Mouse (Mus musculus): Measurements from ENCODE around the gene Gimap8.

Gimap8 gene

DNA sequence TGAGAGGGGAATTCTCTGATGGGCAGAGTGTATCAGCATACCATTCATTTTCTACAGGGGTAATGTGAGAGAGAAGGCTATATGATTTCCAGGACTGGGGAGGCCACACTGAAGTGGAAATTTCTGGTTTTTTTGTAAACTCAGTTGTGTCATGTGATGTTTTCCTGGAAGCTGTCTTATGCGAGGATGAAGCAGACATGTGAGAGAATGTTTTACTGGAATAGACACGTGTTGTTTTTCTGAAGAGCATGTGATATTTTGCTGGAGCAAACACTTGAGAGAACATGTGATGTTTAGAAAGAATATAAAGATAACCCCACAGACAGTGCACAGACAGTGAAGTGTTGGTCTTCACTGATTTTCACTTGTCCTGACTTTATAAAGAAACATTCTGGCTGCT, 8.5 kb upstream of the Gimap8 start:
- no peak for DNase-seq

DNA sequence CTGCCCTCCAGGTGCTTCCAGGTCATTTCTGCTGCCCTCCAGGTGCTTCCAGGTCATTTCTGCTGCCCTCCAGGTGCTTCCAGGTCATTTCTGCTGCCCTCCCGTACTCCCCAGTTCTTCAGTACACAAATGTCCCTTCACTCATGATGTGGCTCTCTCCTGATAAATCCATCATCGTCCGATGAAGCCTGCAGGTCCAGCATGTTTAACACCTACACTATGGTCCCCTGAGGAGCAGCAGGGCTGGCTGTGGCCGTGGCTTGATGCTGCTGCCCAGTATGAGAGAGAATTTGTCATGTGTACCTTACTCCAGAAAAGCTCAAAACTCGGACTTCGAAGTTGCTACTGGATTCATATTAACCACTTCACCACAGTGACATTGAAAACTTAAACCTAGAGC, 5.6 kb upstream of the Gimap8 start:
- no peak for DNase-seq

DNA sequence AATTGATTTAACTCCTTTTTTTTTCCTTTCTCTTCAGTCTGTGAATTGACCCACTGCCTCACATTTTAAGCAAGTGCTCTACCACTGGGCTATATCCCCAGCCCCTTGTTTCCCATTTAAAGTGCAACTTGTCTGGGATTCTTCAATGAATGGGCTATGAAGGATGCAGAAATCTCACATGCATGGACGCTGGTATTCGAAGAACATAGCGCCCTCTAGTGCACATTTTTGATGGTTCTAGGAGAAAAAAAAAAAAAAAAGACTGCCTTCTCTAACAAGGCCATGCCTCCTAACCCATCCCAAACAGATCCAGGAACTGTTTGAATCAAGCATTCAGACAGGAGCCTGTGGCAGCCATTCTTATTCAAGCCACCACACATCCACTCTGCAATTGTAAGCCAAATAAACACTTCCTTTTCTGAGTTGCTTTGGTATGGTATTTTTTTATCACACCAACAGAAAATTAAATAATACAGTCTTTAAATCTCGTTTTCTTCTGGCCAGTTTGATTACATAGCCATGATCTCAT, 4.2 kb upstream of the Gimap8 start:
- peak; percentile 39 to 58 for DNase-seq

DNA sequence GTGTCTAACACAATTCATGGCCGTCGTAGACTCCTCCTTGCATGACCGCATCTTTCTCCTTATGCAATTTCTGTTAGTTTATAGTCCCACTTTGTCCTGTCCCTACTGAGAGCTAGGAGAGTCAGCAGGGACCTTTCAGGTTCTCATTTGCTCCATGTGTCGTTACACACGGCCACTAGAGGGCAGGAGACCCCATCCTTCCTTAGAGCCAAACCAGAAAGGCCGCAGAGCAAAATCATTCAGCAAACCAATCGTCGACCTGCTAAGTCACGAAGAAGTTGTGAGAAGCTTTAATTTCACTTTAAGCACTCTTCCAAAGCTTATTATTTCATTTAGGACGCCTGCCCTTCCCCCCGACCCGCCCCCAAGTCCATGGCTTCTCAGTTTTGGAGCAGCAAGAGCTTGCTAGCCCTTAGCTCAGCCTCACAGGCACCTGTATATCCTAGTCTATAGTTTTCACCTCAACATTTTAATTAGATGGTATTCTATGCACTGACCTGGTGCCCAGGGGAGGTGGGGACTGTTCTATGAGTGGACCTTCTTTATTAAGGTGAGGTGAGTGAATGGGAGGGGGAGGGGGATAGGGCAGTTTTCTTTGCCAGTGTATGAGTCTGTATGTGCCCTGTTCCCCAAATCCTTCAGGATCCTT, 1.2 kb upstream of the Gimap8 start:
- DNase-seq, result peak; percentile 66 to 67

DNA sequence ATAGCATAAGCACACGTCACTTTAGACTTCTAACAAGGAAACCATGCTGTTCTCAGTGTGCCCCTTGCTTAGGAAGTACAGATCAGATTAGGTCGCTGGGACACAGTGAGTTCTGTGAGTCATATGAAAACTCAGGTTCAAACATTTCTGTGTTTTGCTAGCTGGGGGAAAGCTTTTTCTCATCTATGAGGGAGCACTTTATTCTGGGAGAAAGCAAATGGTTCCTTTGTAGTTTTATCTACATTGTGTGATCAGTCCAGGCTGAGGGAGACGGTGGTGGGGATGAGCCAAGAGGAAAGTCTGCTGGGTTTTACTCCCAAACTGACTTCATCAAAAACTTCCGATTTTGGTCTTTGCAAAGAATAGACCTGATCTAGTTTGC, 734 bp upstream of the Gimap8 start:
- DNase-seq, result no peak

DNA sequence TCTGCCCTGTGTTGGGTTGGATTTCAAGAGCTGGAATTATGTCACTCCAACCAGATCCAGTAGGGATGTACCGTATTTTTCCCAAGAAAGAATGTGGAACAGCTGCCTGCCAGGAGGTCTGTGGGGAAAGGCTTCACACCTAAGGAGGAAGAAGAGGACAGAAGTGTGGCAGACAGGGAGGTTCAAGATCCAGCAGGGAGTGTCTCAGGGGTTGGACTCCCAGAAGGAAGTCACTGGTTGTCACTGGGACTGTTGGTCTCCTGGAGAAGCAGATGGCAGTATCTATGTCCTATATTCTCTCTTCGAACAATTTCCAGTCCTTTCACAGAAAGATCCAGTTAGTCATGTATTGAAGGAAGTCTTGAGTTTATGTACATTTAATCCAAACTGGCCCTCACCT, 577 bp downstream of the Gimap8 start:
- DNase-seq, result no peak

DNA sequence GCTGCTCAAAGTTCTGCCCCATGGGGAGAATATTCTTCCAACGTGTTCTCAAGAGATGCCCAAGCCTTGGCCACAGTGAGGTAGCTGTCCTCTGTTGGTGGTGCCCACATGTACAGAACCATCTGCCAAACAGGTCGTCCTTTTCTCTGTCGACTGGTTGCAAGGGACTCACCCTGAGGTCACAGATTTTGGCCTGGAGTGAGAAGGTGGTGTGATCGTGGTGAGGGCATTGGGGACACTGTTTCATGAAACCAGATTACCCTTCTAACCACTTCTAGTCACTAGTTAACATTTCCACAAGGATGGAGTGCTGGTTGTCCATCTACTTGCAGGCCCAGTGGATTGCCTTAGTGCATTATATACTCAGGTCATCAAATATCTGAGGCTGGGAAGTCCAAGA, 1.7 kb downstream of the Gimap8 start:
- no peak for DNase-seq

DNA sequence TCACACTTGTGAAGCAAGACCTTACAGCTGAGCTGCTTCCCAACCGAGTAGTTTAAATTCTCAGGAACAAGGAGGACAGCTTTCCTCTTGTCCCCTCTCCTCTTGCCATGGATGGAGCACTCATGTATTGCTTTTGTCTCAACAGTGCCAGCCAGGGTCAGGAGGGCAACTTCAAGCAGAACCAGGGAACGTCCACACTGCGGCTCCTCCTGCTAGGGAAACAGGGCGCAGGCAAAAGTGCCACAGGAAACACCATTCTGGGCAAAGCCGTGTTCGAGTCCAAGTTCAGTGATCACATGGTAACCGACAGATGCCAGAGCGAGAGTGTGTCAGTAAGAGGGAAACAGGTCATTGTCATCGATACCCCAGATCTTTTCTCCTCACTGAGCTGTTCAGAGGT, 3.0 kb downstream of the Gimap8 start:
- DNase-seq, result no peak

DNA sequence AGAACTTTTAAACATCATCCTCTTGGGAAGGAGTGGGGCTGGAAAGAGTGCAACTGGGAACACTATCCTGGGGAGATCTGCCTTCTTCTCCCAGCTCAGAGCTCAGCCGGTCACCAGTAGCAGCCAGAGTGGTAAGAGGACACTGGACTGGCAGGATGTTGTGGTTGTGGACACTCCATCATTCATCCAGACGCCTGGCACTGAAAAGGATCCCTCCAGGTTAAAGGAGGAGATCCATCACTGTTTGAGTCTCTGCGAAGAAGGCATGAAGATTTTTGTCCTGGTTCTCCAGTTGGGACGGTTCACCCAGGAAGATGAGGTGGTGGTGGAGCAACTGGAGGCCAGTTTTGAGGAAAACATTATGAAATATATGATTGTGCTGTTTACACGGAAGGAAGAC, 11.7 kb downstream of the Gimap8 start:
- no peak for DNase-seq

DNA sequence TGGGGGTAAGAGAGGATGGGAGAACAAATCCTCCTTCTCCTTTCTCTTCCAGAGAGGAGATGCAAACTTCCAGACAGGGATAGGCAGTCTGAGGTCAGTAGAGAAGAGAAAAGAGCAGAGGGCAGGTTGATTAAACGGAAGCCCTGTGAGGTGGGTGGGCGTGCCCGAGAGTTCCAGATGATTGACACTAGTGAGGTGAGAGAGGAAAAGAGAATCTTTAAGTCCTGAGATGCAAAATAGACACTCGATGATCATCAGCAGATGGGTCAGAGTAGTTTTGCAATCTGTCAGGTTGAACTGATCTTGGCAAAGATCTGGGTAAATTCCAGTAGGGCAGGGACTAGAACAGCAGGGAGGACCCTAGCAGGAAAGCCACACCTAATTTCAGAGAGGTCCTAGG, 17.7 kb downstream of the Gimap8 start:
- DNase-seq, result no peak

DNA sequence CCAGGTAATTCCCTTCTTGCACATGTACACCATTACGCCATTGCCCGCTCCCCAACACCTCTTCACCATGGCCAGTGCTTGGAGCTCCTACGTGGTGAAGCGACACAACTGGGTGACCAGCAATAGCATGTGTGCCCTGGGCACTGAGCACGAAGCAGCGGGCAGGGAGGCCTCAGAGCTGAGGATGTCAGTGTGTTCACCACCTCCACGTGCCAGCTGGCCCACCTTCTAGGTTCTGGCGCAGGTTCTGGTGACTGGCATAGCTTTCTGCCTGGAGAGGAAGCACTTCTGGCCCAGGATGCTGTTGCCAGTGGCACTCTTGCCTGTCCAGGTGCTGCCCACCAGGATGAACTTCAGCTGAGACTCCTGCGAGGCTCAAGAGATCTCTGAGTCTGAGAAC, 18.4 kb downstream of the Gimap8 start:
- no peak for DNase-seq

DNA sequence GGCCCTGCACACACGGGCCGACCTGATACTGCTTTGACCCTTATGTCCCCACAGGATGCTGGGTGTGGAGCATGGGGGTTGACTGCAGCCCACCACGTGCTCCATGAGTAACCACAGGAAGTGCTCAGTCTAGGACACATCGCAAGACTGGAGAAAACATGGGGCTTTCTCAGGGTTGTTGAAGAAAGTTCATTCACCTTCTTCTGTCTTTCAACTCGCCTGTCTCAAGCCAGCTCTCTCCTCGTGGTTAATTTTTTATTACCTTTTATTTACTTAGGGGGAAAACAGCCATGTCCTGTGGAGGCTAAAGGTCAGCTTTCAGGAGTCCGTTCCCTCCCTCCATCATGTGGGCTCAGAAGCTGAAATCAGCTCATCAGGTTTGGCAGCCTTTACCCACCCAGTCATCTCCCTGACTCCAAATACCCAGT, 19.1 kb downstream of the Gimap8 start:
- no peak for DNase-seq

DNA sequence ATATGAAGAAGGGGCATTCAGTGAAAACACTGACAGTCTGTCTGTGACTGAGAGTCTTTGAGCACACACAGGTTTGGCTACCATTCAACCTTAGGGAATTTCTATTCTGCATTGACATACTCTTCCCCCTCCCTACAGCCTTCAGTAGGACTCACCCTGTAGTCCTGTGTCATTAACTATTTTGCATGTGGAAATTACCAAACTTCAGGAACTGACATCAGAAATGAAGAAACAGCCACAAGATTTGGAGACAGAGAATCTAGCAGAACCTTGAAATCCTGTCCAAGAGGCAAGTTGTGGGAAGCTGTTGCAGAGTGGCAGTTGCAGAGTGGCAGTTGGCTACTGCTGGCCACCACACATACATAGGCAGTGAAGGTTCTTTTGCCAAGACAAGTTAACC, 21.0 kb downstream of the Gimap8 start:
- no peak for DNase-seq

DNA sequence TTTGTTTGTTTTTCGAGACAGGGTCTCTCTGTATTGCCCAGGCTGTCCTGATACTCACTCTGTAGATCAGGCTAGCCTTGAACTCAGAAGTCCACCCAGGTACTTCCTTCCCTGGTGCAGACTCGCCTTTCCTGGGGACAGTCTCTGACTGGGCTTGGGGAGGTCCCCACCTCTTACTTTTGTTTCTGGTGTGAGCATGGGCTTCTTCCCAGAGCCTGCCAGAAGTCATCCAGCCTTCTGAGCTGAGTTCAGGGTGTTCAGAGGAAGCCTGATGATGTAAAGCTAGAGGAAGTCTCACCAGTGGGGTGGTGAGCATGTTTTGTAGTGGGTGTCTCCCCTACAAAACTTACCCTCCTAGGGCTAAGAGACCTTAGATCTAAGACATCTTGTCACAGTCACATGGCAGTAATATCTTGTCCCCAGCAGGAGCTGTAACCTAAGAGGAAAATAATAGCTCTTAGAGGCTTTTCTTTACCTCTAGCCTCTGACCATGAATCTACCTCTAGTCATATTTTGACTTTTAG, 22.5 kb downstream of the Gimap8 start:
- no peak for DNase-seq

DNA sequence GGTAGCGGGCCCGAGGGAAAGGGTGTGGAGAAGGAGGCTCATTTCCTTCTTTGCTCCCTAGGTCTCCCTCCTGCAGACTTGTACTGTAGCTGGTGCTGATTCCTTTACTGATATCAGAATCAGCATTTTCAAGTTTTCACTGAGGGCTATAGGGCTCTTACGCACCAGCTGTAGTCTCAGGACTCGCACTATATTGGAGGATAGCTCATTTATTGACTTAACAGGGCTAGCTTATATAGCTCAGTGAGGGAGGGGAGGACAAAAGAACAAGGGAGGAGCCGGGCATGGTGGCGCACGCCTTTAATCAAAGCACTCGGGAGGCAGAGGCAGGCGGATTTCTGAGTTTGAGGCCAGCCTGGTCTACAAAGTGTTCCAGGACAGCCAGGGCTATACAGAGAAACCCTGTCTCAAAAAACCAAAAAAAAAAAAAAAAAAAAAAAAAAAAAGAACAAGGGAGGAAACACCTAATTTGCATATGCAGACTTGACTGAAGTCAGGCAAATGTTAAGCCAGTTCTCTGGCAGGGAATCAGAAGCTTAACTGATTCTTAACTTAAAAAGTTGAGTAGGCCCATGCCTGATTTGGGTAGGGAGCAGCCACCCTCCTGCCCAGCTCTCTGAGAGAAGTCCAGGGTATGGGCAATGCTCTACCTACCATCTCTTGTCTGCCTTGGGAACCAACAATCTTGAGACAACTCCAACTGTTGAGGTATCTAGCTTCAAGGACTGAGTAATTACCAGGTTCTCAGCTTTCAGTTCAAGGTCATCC, 27.4 kb downstream of the Gimap8 start:
- DNase-seq, result no peak

DNA sequence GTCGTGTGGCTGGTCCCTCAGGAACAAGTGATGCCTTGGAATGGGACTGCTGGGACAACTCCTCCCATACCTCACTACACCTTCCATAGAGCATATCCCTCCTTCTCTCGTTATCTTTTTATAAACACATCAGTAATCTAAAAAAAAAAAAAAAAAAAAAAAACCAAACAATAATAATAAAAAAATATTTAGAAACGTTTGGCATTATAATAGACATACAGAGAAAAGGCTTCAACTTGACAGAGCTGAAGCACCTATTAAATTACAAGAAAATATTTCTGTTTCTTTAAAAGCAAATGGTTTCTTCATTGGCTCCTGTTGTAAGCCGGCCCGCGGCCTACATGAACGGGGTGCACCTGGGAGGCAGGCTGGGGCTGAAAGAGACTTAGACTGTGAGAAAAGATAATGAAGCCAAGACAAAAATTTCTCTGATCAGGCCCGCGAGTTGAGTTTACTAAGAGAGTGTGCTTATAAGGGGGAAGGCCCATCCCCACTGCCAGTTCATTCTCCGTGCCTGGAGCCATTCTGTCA, 28.4 kb downstream of the Gimap8 start:
- no peak for DNase-seq

DNA sequence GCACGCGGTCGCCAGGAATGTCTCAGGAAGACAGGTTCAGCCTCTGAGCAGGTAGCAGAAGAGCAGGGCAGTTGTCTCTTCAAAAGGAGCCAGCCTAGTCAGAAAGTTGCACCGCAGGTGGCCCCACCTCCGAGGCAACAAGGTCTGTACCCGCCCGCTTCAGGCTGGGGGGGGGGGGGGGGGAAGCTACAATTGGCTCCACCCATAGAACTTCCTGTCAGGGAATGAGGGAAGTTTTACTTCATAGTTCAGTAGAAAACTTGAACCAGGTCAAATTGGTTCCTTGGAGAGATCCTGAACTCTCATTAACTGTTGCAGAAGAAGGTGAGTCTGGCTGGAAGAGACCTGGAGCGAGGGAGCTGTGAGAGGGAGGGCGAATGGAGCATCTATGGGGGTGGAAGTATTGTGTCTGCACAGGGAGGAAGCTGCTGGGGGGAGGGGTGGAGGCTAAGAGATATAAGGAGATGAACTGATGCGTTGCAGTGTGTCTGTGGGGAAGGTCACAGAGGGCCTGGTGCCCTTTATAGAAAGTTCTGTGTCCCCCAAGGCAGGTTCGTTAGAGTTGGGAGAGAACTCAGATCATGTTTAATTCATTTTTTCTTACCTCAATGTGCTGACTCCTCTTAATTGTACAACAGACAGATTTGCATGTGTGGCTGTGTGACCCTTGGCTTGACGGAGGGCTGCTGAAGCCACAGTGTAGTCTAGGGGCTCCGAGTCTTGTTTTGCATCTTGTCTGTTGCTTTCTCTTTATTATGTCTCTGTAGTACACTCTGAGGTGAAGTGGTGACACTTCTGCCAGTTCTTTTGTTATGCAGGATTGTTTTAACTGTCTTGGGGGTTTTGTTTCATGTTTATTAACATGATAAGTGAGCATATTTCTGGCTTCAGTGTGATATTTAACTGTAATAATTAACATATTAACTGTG, 29.2 kb downstream of the Gimap8 start, which contains the start of gene Gimap9:
Gene Gimap9 (plus strand): TSS at position 199 of the 929 bp plus-strand sequence.
- DNase-seq, result no peak

DNA sequence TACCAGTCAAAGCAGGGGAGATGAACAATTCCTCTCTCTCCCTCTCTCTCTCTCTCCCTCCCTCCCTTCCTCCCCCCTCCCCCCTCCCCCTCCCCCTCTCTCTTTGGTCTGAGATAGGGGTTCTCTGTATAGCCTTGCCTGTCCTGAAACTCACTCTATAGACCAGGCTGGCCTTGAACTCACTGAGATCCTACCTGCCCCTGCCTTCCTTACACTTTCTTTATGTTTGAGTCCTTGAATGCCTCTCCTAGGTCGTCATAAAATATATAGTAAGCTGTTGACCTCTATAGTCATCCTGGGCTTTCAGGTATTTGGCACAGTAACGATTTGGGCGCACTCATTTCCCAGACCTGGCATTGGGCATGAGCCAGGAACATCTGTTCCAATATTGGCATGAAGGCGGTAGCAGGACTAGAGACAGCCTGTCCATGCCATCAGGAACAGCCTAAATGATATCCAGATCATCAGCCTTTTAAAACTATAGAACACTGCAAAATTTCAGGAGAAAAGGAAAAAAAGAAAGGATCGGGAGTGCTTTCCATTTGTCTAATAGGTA, 29.9 kb downstream of the Gimap8 start:
- DNase-seq, result no peak

DNA sequence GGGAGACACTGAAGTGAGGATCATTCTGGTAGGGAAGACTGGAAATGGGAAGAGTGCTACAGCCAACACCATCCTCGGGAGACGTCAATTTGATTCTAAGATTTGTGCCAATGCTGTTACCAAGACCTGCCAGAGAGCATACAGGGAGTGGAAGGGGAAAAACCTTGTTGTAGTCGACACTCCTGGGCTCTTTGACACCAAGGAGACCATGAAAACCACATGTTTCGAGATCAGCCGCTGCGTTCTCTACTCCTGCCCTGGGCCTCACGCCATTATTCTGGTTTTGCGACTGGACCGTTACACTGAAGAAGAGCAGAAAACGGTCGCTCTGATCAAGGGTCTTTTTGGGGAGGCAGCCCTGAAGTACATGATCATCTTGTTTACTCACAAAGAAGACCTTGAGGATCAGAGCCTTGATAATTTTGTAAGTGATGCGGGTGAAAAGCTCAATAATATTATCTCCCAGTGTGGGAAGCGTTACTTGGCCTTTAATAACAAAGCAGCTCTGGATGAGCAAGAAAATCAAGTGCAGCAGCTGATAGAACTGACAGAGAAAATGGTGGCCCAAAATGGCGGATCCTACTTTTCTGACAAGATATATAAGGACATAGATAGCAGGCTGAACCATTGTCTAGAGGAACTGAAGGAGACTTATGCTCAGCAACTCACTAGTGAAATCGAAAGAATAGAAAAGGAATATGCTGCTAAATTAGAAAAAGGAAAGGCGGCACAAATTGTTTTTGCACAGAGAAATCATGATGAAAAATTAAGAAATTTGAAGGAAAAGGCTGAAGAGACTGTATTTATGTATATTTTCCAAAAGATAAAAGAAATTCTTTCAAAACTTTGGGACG, 30.7 kb downstream of the Gimap8 start:
- no peak for DNase-seq

DNA sequence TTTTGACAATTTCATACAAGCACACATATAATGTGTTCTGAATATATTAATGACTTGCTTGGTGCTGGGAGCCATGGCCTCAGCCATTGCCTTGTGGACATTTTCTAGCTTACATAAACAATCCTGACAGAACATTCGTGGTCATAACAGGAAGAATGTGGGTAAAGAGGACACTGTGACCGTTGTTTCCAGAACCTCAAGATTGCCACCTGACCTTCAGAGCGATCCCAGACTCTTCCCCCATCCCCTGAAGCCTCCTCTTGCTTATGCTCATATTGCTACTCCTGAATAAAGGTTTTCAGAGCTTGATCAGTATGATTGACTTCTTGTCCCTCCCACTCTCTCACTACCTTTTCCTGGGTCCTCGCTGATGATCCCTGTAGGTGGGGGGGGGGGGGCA, 31.4 kb downstream of the Gimap8 start:
- DNase-seq, result no peak

DNA sequence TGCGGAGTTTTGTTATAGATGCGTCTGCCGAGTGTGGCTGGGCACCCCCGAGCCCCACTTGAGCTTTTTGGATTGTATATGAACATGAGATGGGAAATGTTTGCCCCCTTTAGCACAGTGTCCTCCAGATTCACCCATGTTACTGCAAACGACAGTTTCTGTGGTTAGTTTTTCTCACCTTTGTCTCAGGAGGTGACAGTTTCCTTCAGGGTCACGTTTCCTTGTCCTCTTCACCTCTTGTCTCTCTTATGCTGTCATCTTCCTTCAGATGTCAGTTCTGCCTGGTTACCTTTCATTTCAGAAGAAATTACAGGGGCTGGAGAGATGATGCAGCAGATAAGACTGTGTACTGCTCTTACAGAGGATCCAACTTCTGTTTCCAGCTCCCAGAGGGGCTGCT, 32.7 kb downstream of the Gimap8 start:
- DNase-seq, result no peak

DNA sequence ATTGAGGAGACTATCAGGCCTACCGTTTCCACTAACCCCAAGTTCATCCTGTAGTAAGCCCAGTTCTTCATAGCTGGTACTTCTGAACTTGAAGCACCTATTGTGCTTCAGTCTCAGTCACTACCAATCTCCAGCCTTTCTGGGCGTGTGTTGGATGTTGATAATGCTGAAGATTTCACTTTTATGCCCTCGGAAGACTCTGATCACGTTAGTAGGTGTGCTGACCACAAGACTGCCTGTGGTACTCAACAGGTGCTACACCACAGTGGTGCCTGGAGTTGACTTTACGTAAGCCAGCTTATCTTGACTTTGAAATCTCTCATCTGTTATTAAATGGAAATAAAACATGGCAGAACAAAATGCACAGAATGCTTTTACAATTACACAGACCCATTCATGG, 33.4 kb downstream of the Gimap8 start:
- DNase-seq, result no peak
